8 mouse cellular contexts compared by ENCODE assay signal in the genomic region with DNA sequence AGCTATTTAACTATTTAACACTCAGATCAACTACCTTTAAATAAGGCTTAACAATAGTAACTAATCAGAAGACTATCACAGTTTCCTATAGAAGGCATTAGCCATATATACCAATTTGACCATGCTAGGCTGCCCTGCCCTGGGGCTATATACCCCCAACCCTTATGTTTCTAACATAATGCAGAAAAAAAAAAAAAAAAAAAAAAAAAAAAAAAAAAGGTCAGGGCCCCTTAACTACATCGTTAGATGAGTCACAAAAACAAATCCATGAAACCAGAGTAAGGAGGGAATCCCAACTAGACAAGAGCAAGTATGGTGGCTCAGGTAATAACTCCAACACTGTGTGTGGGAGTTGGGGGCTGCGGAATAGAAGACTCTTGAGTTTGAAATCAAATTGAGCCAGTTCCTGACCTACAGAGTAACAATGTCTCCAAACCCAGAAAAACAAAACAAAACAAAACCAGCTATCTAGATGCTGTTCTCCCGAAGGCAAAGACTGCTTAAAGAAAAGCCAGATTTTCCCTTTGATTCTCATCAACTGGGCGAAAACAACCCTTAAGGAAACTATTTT. TPM values are rescaled to one million over a fixed set of nuclear protein-coding genes. Genes with fewer than 3 reads are reported as not detected.
A peak's percentile ranks its signal among the peaks of the same experiment; 100 is the strongest.
DNase-seq lines count a peak whose midpoint lies in the region; ATAC-seq and TF ChIP-seq lines count a peak whose summit lies in the region.

No protein-coding gene starts in this region.

- no peaks in the 10 kb centered on the region for H3K27me3 ChIP-seq in heart, embryonic 16.5 days (ENCODE audit: control insufficient read depth, insufficient read depth, low read length)
- H3K27me3 ChIP-seq in G1E (ENCODE audit: insufficient read depth, low read length), result no peaks in the 10 kb centered on the region
- H3K27me3 ChIP-seq in hindbrain, embryonic 11.5 days (ENCODE audit: control insufficient read depth, insufficient read depth, low read length), result no peaks in the 10 kb centered on the region
- no peaks in the 10 kb centered on the region for H3K27me3 ChIP-seq in midbrain, embryonic 12.5 days

- H3K4me3 ChIP-seq in heart, embryonic 16.5 days (ENCODE audit: low read length), result peak overlapping the region; percentile 82
- H3K4me3 ChIP-seq in G1E (ENCODE audit: low read depth, low read length), result peak overlapping the region; percentile 100
- H3K4me3 ChIP-seq in hindbrain, embryonic 11.5 days (ENCODE audit: low read depth, low read length), result peak overlapping the region; percentile 79
- H3K4me3 ChIP-seq in midbrain, embryonic 12.5 days, result peak overlapping the region; percentile 76

- DNase-seq in heart, adult 8-10 months (ENCODE audit: low spot score), result no peak
- DNase-seq in G1E (ENCODE audit: low spot score), result no peak
- no peak for DNase-seq in hindbrain, embryonic 11.5 days (ENCODE audit: low spot score)
- no peak for DNase-seq in adrenal gland, postnatal 36 days
- DNase-seq in thymus, adult 18-20 months, result no peak
- no peak for DNase-seq in left cerebral cortex, adult 11 months (ENCODE audit: low spot score)

- TF ChIP-seq CTCF in G1E (IDR thresholded peaks at IDR 0.05; ENCODE audit: low read depth, low read length), result no peak

- no peaks in the 10 kb centered on the region for H3K9me3 ChIP-seq in heart, embryonic 16.5 days (replicated peaks; ENCODE audit: control insufficient read depth, low read length)
- no peaks in the 10 kb centered on the region for H3K9me3 ChIP-seq in G1E (replicated peaks)
- H3K9me3 ChIP-seq in hindbrain, embryonic 11.5 days (ENCODE audit: control insufficient read depth, low read length), result no peaks in the 10 kb centered on the region
- H3K9me3 ChIP-seq in midbrain, embryonic 12.5 days, result no peaks in the 10 kb centered on the region

- ATAC-seq in heart, embryonic 16.5 days (replicated peaks; ENCODE audit: extremely low read depth, insufficient read depth, low FRiP score), result no peak
- no peak for ATAC-seq in G1E (ENCODE audit: extremely low read depth, insufficient number of reproducible peaks, low FRiP score, poor library complexity, severe bottlenecking)
- ATAC-seq in hindbrain, embryonic 11.5 days (ENCODE audit: low FRiP score), result no peak
- ATAC-seq in midbrain, embryonic 12.5 days (ENCODE audit: low FRiP score, low read depth), result no peak

- peaks cover 4% of the 10 kb centered on the region; the same call in 1 of the 2 replicates for H3K36me3 ChIP-seq in heart, embryonic 16.5 days (ENCODE audit: control insufficient read depth, insufficient read depth)
- H3K36me3 ChIP-seq in G1E (replicated peaks), result peaks cover 31% of the 10 kb centered on the region
- H3K36me3 ChIP-seq in hindbrain, embryonic 11.5 days (ENCODE audit: control insufficient read depth, insufficient read depth, low read length), result no peaks in the 10 kb centered on the region
- 0 out of 2 replicates have a peak, but pooled peaks cover 2% of the 10 kb centered on the region for H3K36me3 ChIP-seq in midbrain, embryonic 12.5 days

- WGBS in heart, embryonic 16.5 days, result under 1% methylated on average over 4 of the region's 4 CpGs
- WGBS in hindbrain, embryonic 11.5 days, result 4% methylated on average over 4 of the region's 4 CpGs
- 4% methylated on average over 4 of the region's 4 CpGs for WGBS in midbrain, embryonic 12.5 days

- H3K4me2 ChIP-seq in heart, embryonic 16.5 days (ENCODE audit: low read depth, low read length), result peak overlapping the region; percentile 81
- peak overlapping the region; percentile 72 for H3K4me2 ChIP-seq in hindbrain, embryonic 11.5 days (replicated peaks; ENCODE audit: low read depth, low read length)
- peak overlapping the region; percentile 71 for H3K4me2 ChIP-seq in midbrain, embryonic 12.5 days (replicated peaks)

- H3K27ac ChIP-seq in heart, embryonic 16.5 days (ENCODE audit: low read length), result peak overlapping the region; percentile 60; the same call in 1 of the 2 replicates
- no peak overlapping the region for H3K27ac ChIP-seq in hindbrain, embryonic 11.5 days (ENCODE audit: low read depth, low read length)
- H3K27ac ChIP-seq in midbrain, embryonic 12.5 days (replicated peaks), result no peak overlapping the region

- H3K9ac ChIP-seq in heart, embryonic 16.5 days (ENCODE audit: low read length), result peak overlapping the region; percentile 78
- H3K9ac ChIP-seq in hindbrain, embryonic 11.5 days (ENCODE audit: low read depth, low read length), result peak overlapping the region; percentile 38
- H3K9ac ChIP-seq in midbrain, embryonic 12.5 days (replicated peaks), result peak overlapping the region; percentile 63

- peaks cover 14% of the 10 kb centered on the region for H3K4me1 ChIP-seq in heart, embryonic 16.5 days (ENCODE audit: control insufficient read depth, insufficient read depth, low read length)
- H3K4me1 ChIP-seq in G1E (ENCODE audit: insufficient read depth, low read depth, low read length), result peaks cover 15% of the 10 kb centered on the region
- no peaks in the 10 kb centered on the region for H3K4me1 ChIP-seq in hindbrain, embryonic 11.5 days (replicated peaks; ENCODE audit: control insufficient read depth, insufficient read depth, low read length)
- H3K4me1 ChIP-seq in midbrain, embryonic 12.5 days, result peaks cover 20% of the 10 kb centered on the region

RNA-seq across cellular contexts. Expression of a gene that starts 0.7 kb away (rescaled TPM):
- polyA plus RNA-seq in heart, embryonic 16.5 days (2015; fragmentation: Nextera tagmentation; extraction: Ambion mirVana), result 25.5 and 28.1 TPM in 2 replicates
- total RNA-seq in heart, adult 8-10 months (2022), result 1 to 10 TPM; 2.3 to 3.0 (median 2.8) TPM
- total RNA-seq in G1E (2014; fragmentation: Nextera tagmentation), result 27.5 and 29.9 TPM in 2 replicates
- total RNA-seq in G1E (2017), result 48.5 and 49.2 TPM in 2 replicates
- 6.9 and 7.7 TPM in 2 replicates for polyA plus RNA-seq in G1E (2012)
- polyA plus RNA-seq in hindbrain, embryonic 11.5 days (2014; fragmentation: Nextera tagmentation; extraction: Ambion mirVana), result 34.2 and 38.3 TPM in 2 replicates
- polyA plus RNA-seq in midbrain, embryonic 12.5 days (2016; fragmentation: Nextera tagmentation; extraction: Ambion mirVana), result 25.2 and 26.5 TPM in 2 replicates
- total RNA-seq in adrenal gland, postnatal 36 days (2021), result 1 to 10 TPM; 1.2 to 2.4 TPM

RNA-seq across cellular contexts. Expression of a gene that starts 1.0 kb away (rescaled TPM):
- polyA plus RNA-seq in heart, embryonic 16.5 days (2015; fragmentation: Nextera tagmentation; extraction: Ambion mirVana), result 11.5 TPM in 2 replicates
- total RNA-seq in heart, adult 8-10 months (2022), result 10 to 100 TPM; 17.4 to 22.3 (median 21.2) TPM
- total RNA-seq in G1E (2014; fragmentation: Nextera tagmentation) (78.6 and 90.0 TPM in 2 replicates), G1E (2017) (40.2 and 59.2 TPM in 2 replicates)
- polyA plus RNA-seq in G1E (2012), result 2.0 and 3.0 TPM in 2 replicates
- polyA plus RNA-seq in hindbrain, embryonic 11.5 days (2014; fragmentation: Nextera tagmentation; extraction: Ambion mirVana), result 23.7 and 27.8 TPM in 2 replicates
- polyA plus RNA-seq in midbrain, embryonic 12.5 days (2016; fragmentation: Nextera tagmentation; extraction: Ambion mirVana), result 24.7 and 26.9 TPM in 2 replicates
- total RNA-seq in adrenal gland, postnatal 36 days (2021), result 10 to 100 TPM; 24.5 to 25.4 TPM

RNA-seq across cellular contexts. Expression of a gene that starts 30.0 kb away (rescaled TPM):
- 49.1 and 52.6 TPM in 2 replicates for polyA plus RNA-seq in heart, embryonic 16.5 days (2015; fragmentation: Nextera tagmentation; extraction: Ambion mirVana)
- 10 to 100 TPM; 53.0 to 68.1 (median 64.6) TPM for total RNA-seq in heart, adult 8-10 months (2022)
- total RNA-seq in G1E (2014; fragmentation: Nextera tagmentation), result 162 and 174 TPM in 2 replicates
- 65.3 and 73.4 TPM in 2 replicates for total RNA-seq in G1E (2017)
- polyA plus RNA-seq in G1E (2012), result 19.6 and 38.9 TPM in 2 replicates
- 100 and 111 TPM in 2 replicates for polyA plus RNA-seq in hindbrain, embryonic 11.5 days (2014; fragmentation: Nextera tagmentation; extraction: Ambion mirVana)
- 94.6 and 97.5 TPM in 2 replicates for polyA plus RNA-seq in midbrain, embryonic 12.5 days (2016; fragmentation: Nextera tagmentation; extraction: Ambion mirVana)
- total RNA-seq in adrenal gland, postnatal 36 days (2021), result 10 to 100 TPM; 82.4 to 91.0 TPM

RNA-seq across cellular contexts. Expression of a gene that starts 44.0 kb away (rescaled TPM):
- polyA plus RNA-seq in heart, embryonic 16.5 days (2015; fragmentation: Nextera tagmentation; extraction: Ambion mirVana), result 49.8 and 53.8 TPM in 2 replicates
- 10 to 100 TPM; 62.1 to 84.1 (median 78.6) TPM for total RNA-seq in heart, adult 8-10 months (2022)
- total RNA-seq in G1E (2014; fragmentation: Nextera tagmentation), result not detected in 2 replicates
- total RNA-seq in G1E (2017), result 0.05 and 0.12 TPM in 2 replicates
- not detected in 2 replicates for polyA plus RNA-seq in G1E (2012)
- polyA plus RNA-seq in hindbrain, embryonic 11.5 days (2014; fragmentation: Nextera tagmentation; extraction: Ambion mirVana), result 14.1 and 14.6 TPM in 2 replicates
- 13.4 and 23.1 TPM in 2 replicates for polyA plus RNA-seq in midbrain, embryonic 12.5 days (2016; fragmentation: Nextera tagmentation; extraction: Ambion mirVana)
- total RNA-seq in adrenal gland, postnatal 36 days (2021), result 10 to 100 TPM; 45.6 to 52.5 TPM
